Mouse (Mus musculus) liver, adult (tissue): Measurements from ENCODE around the gene Gpr183.

ENCODE experiments used
- GATA4 ChIP-seq: IDR thresholded peaks from 2 replicates; pipeline ENCODE4 v1.6.1; 2014; ENCODE audit warnings: mild to moderate bottlenecking, low read length; ENCODE audit not compliant: insufficient replicate concordance

Gene Gpr183

GRCm38 (mm10) chr14:121963251-121963941 lies 1.6 kb downstream of the Gpr183 start:
- no peak for TF ChIP-seq GATA4

- TF ChIP-seq GATA4: 0 out of 2 replicates have a peak, but pooled peaks have one; percentile 1
Observed at GRCm38 (mm10) chr14:121962128-121962890, 2.7 kb downstream of the Gpr183 start.

GRCm38 (mm10) chr14:121961496-121962127 lies 3.4 kb downstream of the Gpr183 start:
- peak; percentile 38; the same call in 1 of the 2 replicates for TF ChIP-seq GATA4

GRCm38 (mm10) chr14:121960997-121961396 lies 4.0 kb downstream of the Gpr183 start:
- TF ChIP-seq GATA4: no peak

GRCm38 (mm10) chr14:121960531-121960930 lies 4.5 kb downstream of the Gpr183 start:
- no peak for TF ChIP-seq GATA4

GRCm38 (mm10) chr14:121960031-121960430 lies 5.0 kb downstream of the Gpr183 start:
- no peak for TF ChIP-seq GATA4

- no peak for TF ChIP-seq GATA4
Observed at GRCm38 (mm10) chr14:121959538-121959980, 5.4 kb downstream of the Gpr183 start.

- TF ChIP-seq GATA4: no peak
Observed at GRCm38 (mm10) chr14:121958751-121959537, 6.1 kb downstream of the Gpr183 start.

- TF ChIP-seq GATA4: no peak
Observed at GRCm38 (mm10) chr14:121958041-121958750, 6.8 kb downstream of the Gpr183 start.

- TF ChIP-seq GATA4: no peak
Observed at GRCm38 (mm10) chr14:121957176-121957871, 7.7 kb downstream of the Gpr183 start.

GRCm38 (mm10) chr14:121956291-121956690 lies 8.7 kb downstream of the Gpr183 start:
- no peak for TF ChIP-seq GATA4

GRCm38 (mm10) chr14:121955176-121955795 lies 9.7 kb downstream of the Gpr183 start:
- no peak for TF ChIP-seq GATA4

- TF ChIP-seq GATA4: no peak
Observed at GRCm38 (mm10) chr14:121954608-121955007, 10.4 kb downstream of the Gpr183 start.
